Mouse (Mus musculus): ENCODE data around the gene Ccdc92b. TPM values are rescaled to one million over a fixed set of nuclear protein-coding genes. Genes with fewer than 3 reads are reported as not detected.
"Not testable (repeated sequence)": the region's sequence is repeated elsewhere in the genome, so short reads cannot be mapped to it uniquely, and the experiment has no call there.

Gene Ccdc92b
- polyA plus RNA-seq (2015; fragmentation: Nextera tagmentation; extraction: Ambion mirVana) = 3.5 and 4.0 TPM in 2 replicates

DNA sequence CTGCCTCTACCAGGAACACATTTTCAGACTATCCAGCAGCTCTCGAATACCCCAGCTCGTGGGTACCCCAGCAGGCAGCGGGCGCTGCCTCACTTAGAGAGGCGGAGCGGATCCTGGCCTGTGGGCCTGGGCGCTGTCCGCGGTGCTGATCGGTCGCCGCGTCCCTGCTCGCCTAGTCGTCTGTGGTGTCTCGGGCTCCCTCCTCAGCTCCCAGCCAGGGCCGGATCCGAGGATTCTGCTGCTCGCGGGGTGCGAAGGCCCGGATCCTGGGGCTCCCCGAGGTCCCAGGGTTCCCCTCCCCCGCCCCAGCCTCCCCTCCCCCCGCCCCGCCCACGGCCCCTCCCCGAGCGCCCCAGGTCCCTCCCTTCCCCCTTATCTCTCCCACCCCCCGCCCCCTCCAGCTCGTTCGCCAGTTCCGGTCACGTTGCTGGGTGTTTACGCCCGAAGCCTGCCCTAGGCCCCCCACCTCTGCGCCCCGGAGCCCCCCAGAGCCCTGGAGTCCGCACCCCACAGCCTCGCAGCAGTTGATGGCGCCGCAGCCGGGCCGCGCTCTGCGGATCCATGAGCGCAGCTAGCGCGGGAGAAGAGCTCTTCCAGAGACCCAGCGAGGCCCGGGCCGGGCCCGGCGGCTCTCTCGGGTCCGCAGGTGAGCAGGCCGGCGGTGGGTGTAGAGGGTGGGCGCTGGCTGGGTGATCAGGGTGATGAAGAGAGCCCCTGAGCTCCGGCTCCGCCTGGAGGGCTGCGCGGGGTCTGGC, at the start of gene Ccdc92b:
Gene Ccdc92b, plus strand, starts transcription at position 405 of the 755 bp plus-strand sequence.
- peaks cover 6% of the 10 kb centered on the region; the same call in 1 of the 2 replicates for H3K27me3 ChIP-seq
- 0% methylated on average over 40 of the region's 63 CpGs for WGBS
- H3K4me2 ChIP-seq = peak within 1 kb of the TSS; percentile 77
- H3K36me3 ChIP-seq = no peaks in the 10 kb centered on the region
- peaks cover 11% of the 10 kb centered on the region for H3K4me1 ChIP-seq (replicated peaks)
- H3K9ac ChIP-seq = peak within 1 kb of the TSS; percentile 84
- peak; percentile 82 for ATAC-seq (ENCODE audit: low FRiP score, low read depth)
- H3K4me3 ChIP-seq = peak within 1 kb of the TSS; percentile 79
- no peaks in the 10 kb centered on the region for H3K9me3 ChIP-seq
- H3K27ac ChIP-seq (replicated peaks) = 0 out of 2 replicates have a peak within 1 kb of the TSS, but pooled peaks have one; percentile 68

DNA sequence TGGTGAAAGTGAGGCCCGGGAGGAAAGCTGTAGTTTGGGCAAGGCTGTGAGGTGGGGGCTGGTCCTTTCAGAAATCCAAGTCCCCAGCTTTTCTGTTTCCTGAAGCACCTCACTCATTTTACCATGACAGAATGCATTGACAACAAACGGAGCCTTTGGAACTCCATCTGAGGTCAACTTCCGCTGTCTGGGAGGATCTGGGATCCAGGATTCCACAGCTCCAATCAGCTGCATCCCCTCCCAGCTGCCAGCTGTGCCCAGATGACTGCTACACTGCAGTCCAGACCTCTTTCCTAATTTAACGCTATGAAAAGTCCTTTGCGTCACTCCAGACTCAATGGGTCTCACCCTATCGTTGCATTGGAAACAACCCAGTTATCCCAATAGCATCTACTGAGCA, 49.7 kb upstream of the Ccdc92b start:
- WGBS = 69% methylated on average over 6 of the region's 6 CpGs
- H3K4me1 ChIP-seq (replicated peaks) = 0 out of 2 replicates have a peak, but pooled peaks cover 3% of the 10 kb centered on the region
- no peaks in the 10 kb centered on the region for H3K27me3 ChIP-seq
- H3K36me3 ChIP-seq = no peaks in the 10 kb centered on the region
- H3K4me3 ChIP-seq = no peak overlapping the region
- no peaks in the 10 kb centered on the region for H3K9me3 ChIP-seq
- no peak overlapping the region for H3K4me2 ChIP-seq
- H3K27ac ChIP-seq (replicated peaks) = no peak overlapping the region
- H3K9ac ChIP-seq = no peak overlapping the region
- no peak for ATAC-seq (ENCODE audit: low FRiP score, low read depth)

DNA sequence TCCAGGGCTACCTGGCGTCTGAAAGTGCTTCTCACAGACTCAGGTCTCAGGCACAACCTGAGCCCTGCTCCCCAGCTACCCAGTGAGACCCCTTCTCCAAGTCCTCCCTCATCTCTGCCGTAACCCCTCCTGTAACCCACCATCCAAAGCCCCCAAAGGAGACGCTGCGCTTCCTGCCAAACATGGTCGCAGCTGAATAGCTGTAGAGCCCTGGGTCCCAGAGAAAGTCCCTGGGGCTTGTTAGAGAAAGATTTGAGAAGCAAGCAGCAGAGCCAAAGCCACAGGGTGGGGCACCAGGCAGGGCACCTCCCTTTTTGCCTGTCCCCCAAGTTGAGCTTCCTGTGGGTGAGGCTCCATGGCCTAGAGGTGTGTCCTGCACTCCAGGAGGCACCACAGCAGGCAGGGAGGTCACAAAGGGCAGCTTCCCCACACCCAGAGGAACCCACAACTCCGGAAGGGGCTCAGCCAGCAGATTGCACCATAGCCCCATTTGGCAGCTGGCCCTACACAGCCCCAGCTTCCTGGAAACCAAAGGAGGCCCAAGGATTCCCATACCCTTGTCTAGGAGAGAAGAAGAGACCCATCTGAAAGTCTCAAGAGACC, 46.8 kb upstream of the Ccdc92b start:
- no peak overlapping the region for H3K9ac ChIP-seq
- WGBS = 78% methylated on average over 6 of the region's 6 CpGs
- ATAC-seq (ENCODE audit: low FRiP score, low read depth) = 0 out of 2 replicates have a peak, but pooled peaks have one; percentile 33

DNA sequence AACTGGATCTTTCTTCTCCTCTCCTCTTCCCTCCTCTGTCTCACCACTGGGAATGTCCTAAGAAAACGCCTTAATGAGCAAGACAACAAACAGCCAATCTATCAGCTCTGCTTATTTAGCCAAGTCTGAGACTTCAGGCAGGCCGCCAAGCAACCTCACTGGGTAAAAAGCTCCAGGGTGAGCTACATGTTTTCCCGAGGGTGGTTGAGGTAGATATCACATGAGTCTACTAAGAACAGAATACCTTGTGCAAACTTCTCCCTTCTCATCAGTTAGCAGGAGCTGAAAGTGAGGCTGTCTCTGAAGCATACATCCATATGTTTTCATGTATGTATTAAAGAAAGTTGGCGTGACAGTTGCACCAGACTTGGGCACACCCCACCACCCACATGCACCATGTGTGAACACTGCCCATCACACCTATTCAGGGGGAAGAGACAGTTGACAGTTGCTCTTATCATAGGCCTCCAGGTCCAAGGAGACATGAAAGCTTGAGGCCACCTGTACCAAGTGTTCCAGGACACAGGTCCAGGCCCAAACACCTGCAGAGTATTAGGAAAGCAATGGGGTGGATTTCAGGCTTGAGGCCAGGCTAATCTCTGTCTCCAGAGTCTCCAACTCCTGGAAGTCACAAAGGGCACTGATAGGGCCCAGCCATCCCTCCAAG, 44.5 kb upstream of the Ccdc92b start:
- Histone ChIP-seq H3K27ac (replicated peaks) (no peak overlapping the region), H3K36me3 (no peaks in the 10 kb centered on the region), H3K9ac (no peak overlapping the region), H3K4me1 (replicated peaks) (0 out of 2 replicates have a peak, but pooled peaks cover 3% of the 10 kb centered on the region), H3K9me3 (no peaks in the 10 kb centered on the region), H3K4me3 (no peak overlapping the region), H3K4me2 (no peak overlapping the region), H3K27me3 (no peaks in the 10 kb centered on the region)
- WGBS = 75% methylated on average over 4 of the region's 4 CpGs
- no peak for ATAC-seq (ENCODE audit: low FRiP score, low read depth)

More for the DNA sequence above, 46.8 kb upstream of the Ccdc92b start:
- no peaks in the 10 kb centered on the region for H3K36me3 ChIP-seq
- H3K4me1 ChIP-seq (replicated peaks) = 0 out of 2 replicates have a peak, but pooled peaks cover 3% of the 10 kb centered on the region
- H3K27me3 ChIP-seq = no peaks in the 10 kb centered on the region
- no peak overlapping the region for H3K4me3 ChIP-seq
- no peak overlapping the region for H3K4me2 ChIP-seq
- H3K9me3 ChIP-seq = no peaks in the 10 kb centered on the region
- no peak overlapping the region for H3K27ac ChIP-seq (replicated peaks)

DNA sequence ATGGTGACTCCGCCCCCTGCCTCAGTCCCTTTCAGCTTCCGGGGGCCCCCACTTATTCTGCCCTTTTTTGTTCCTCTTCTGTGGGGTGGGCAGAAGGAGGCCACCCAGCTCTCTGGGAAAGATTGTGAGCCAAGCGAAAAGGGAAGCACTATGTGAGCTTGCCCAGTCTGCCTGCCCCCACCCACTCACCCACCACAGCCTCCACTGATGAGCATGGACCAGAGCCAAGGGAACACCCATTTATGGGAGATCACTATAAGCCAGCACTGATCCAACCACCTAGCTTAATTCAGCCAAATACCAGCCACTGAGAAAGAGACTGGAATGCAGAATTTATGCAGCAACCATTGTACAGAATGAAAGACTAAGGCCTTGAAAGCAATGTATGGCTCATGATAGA, 43.5 kb upstream of the Ccdc92b start:
- no peaks in the 10 kb centered on the region for H3K36me3 ChIP-seq
- 68% methylated on average over 3 of the region's 3 CpGs for whole genome bisulfite sequencing
- no peak for ATAC-seq (ENCODE audit: low FRiP score, low read depth)
- no peaks in the 10 kb centered on the region for H3K27me3 ChIP-seq
- H3K4me3 ChIP-seq = no peak overlapping the region
- H3K27ac ChIP-seq (replicated peaks) = no peak overlapping the region
- H3K4me2 ChIP-seq = no peak overlapping the region
- no peak overlapping the region for H3K9ac ChIP-seq
- H3K4me1 ChIP-seq (replicated peaks) = 0 out of 2 replicates have a peak, but pooled peaks cover 3% of the 10 kb centered on the region
- H3K9me3 ChIP-seq = no peaks in the 10 kb centered on the region

DNA sequence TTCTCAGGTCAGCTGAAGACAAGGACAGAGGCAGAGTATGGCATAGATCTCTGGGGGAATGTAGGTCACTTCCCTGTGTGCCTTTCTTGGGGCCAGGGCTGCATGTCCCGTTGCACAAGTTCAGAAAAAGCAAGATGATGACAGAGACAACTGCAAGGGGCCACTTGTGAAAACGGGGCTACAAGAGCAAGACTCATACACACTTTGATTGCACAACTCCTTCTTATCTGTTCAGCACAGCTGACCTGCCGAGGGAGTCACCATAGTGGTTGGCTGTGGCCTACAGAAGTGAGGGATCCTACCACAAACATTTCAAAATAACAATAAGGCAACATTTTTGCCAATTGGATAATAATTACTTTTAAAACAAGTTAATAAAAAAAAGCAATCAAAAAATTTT, 42.3 kb upstream of the Ccdc92b start:
- H3K27ac ChIP-seq (replicated peaks) = no peak overlapping the region
- H3K27me3 ChIP-seq = no peaks in the 10 kb centered on the region
- H3K4me1 ChIP-seq (replicated peaks) = 0 out of 2 replicates have a peak, but pooled peaks cover 3% of the 10 kb centered on the region
- H3K36me3 ChIP-seq = no peaks in the 10 kb centered on the region
- no peak overlapping the region for H3K4me3 ChIP-seq
- no peak for ATAC-seq (ENCODE audit: low FRiP score, low read depth)
- H3K9ac ChIP-seq = no peak overlapping the region
- no peaks in the 10 kb centered on the region for H3K9me3 ChIP-seq
- no peak overlapping the region for H3K4me2 ChIP-seq
- 84% methylated on average over 3 of the region's 3 CpGs for WGBS

DNA sequence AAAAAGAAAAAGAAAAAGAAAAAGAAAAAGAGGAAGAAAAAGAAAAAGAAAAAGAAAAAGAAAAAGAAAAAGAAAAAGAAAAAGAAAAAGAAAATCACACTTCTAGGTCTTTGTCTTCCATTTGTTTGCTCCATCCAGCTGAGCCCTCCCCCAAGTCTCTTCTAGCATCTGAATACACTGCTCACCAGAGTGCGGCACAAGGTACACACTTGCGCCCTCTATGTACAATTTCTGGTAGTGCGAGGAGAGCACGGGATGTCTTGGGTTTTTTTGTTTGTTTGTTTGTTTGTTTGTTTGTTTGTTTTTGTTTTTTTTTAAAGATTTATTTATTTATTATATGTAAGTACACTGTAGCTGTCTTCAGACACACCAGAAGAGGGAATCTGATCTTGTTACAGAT, 38.1 kb upstream of the Ccdc92b start:
- not testable (repeated sequence) for H3K36me3 ChIP-seq; H3K4me3 ChIP-seq; H3K9ac ChIP-seq; ATAC-seq (ENCODE audit: low FRiP score, low read depth); H3K4me2 ChIP-seq; H3K4me1 ChIP-seq (replicated peaks); H3K9me3 ChIP-seq; H3K27me3 ChIP-seq; H3K27ac ChIP-seq (replicated peaks)
- 55% methylated on average over 4 of the region's 4 CpGs for WGBS

DNA sequence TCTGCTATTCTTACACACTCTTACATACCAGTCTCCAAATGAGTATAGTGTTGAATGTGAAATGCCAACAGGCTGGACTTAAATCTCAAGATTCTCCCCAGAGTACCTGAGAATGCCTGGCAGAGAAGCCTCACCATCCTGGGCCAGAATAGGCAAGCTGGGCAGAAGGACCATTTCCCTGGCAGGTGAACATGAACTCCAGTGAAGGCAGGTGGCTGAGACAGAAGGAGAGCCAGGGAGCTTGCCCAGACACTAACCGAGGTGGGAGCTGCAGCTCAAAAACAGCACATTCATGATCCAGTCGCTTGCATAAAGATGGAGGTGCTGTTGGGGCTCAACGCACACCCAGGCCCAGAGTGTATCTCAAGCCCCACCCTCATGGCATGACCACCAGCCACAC, 36.9 kb upstream of the Ccdc92b start:
- H3K36me3 ChIP-seq = no peaks in the 10 kb centered on the region
- H3K4me2 ChIP-seq = no peak overlapping the region
- H3K9me3 ChIP-seq = no peaks in the 10 kb centered on the region
- peaks cover 14% of the 10 kb centered on the region for H3K4me1 ChIP-seq (replicated peaks)
- no peak overlapping the region for H3K27ac ChIP-seq (replicated peaks)
- H3K9ac ChIP-seq = no peak overlapping the region
- no peak for ATAC-seq (ENCODE audit: low FRiP score, low read depth)
- H3K4me3 ChIP-seq = no peak overlapping the region
- H3K27me3 ChIP-seq = no peaks in the 10 kb centered on the region
- WGBS = 81% methylated on average over 3 of the region's 3 CpGs

DNA sequence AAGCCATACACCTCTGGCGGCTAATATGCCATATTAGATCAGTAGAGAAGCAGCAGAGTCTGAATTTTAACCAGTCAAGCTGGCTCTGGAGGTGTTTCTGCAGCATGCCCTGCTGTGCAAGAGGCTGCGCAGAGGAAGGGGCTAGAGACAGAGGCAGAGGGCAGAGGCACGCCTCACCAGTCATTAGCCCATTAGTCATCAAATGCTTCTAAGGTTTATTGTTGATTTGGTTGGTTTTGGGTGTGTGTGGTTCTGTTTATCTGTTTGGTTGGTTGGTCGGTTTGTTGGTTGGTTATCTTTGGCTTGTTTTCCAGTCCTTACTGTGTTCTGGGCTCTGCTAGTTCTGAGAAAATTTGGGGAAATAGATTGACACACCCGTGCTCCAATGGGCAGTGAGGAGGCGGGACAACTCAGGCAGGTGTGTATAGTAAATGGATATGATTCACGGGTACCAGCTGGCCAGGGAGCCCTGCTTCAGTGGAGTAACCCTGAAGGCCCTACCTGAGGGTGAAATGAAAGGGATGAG, 35.5 kb upstream of the Ccdc92b start:
- Histone ChIP-seq H3K9me3 (no peaks in the 10 kb centered on the region), H3K27me3 (peaks cover 6% of the 10 kb centered on the region; the same call in 1 of the 2 replicates), H3K9ac (no peak overlapping the region), H3K4me1 (replicated peaks) (peaks cover 29% of the 10 kb centered on the region), H3K4me2 (no peak overlapping the region), H3K36me3 (no peaks in the 10 kb centered on the region), H3K4me3 (no peak overlapping the region), H3K27ac (replicated peaks) (no peak overlapping the region)
- ATAC-seq (ENCODE audit: low FRiP score, low read depth) = no peak
- 66% methylated on average over 7 of the region's 7 CpGs for WGBS

DNA sequence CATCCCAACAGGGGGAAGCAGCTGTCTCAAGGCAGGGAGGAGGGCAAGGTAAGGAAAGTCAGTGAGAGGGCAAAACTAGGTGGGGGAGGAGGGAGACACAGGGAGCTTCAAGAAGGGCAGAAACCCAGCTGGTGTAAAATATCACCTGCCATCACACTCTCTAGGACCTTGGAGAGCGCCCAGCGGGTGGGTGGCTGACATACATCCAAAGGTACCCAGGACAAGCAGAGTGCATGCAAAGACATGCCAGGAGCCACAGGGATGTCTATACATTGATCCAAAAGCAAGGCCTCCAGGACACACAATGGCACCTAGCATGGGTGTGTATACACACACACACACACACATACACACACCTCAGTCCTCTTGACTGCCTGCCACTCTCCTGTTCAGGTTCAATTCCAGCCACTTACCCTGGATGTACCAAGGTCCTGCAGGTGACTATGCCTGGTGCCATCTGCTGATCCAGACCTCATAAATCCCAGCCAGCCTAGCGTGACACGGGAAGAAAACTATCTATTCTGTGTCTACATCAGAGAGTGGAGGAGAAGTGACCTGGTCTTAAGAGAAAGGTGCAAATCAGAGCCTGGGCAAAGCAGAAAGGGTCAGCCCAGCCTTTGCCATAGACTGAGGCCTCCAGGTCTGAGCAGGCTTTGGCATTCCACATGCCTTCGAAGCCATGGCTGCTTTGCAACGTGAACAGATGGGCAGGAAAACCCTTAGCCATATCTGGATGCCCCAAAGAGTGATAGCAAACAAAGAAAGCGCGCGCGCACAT, 34.3 kb upstream of the Ccdc92b start:
- WGBS = 68% methylated on average over 10 of the region's 10 CpGs
- ATAC-seq (ENCODE audit: low FRiP score, low read depth) = no peak
- no peak overlapping the region for H3K4me2 ChIP-seq
- H3K36me3 ChIP-seq = no peaks in the 10 kb centered on the region
- peaks cover 34% of the 10 kb centered on the region for H3K4me1 ChIP-seq (replicated peaks)
- H3K9me3 ChIP-seq = no peaks in the 10 kb centered on the region
- peaks cover 6% of the 10 kb centered on the region; the same call in 1 of the 2 replicates for H3K27me3 ChIP-seq
- H3K27ac ChIP-seq (replicated peaks) = no peak overlapping the region
- H3K9ac ChIP-seq = no peak overlapping the region
- H3K4me3 ChIP-seq = no peak overlapping the region

DNA sequence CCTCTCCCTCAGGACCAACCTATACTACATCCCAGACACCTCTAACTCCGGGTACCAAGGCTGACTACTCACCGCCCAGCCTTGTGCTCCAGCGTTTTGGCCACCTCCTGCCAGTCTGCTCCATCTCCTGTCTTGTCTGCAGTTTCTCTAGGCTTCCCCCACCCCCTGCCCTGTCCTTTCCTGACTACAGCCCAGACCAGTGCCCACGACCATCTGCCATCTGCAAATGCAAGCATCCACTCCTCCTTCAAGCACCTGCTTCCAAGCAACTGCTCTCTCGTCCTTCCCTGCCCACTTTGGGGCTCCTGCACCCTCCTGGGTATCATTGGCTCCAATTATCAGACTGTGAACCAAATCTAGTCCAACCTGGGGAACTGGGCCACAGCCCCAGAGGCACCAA, 33.0 kb upstream of the Ccdc92b start:
- peaks cover 41% of the 10 kb centered on the region for H3K4me1 ChIP-seq (replicated peaks)
- no peak overlapping the region for H3K9ac ChIP-seq

More for the DNA sequence above, 33.0 kb upstream of the Ccdc92b start:
- no peaks in the 10 kb centered on the region for H3K9me3 ChIP-seq
- ATAC-seq (ENCODE audit: low FRiP score, low read depth) = no peak
- no peak overlapping the region for H3K4me2 ChIP-seq
- H3K4me3 ChIP-seq = no peak overlapping the region
- WGBS = 61% methylated on average over 5 of the region's 5 CpGs
- H3K27ac ChIP-seq (replicated peaks) = no peak overlapping the region
- H3K27me3 ChIP-seq = peaks cover 6% of the 10 kb centered on the region; the same call in 1 of the 2 replicates
- H3K36me3 ChIP-seq = no peaks in the 10 kb centered on the region

Measured in hindbrain, embryonic 15.5 days (tissue).